Mouse (Mus musculus): ENCODE measurements around the gene Bricd5.

- TF ChIP-seq POLR2A (IDR thresholded peaks at IDR 0.05; ENCODE audit: borderline replicate concordance, low read depth, low read length) (no peak), CTCF (IDR thresholded peaks at IDR 0.05; ENCODE audit: low read depth, low read length) (no peak)
These were observed 39.9 kb downstream of the Bricd5 start for GRCm38 (mm10) chr17:24513609-24514008.

Measured in bone marrow macrophage, adult 2 months (primary cell).